Mouse (Mus musculus): ENCODE data around the gene Tmem211.

Gene Tmem211

GRCm38 (mm10) chr5:113280138-113280856 lies 53.6 kb downstream of the Tmem211 start:
- no peak for DNase-seq (ENCODE audit: low spot score)

GRCm38 (mm10) chr5:113281557-113281956 lies 54.8 kb downstream of the Tmem211 start:
- DNase-seq (ENCODE audit: low spot score), result no peak

GRCm38 (mm10) chr5:113283726-113284125 lies 57.0 kb downstream of the Tmem211 start:
- DNase-seq (ENCODE audit: low spot score), result no peak

- DNase-seq (ENCODE audit: low spot score), result no peak
Observed at GRCm38 (mm10) chr5:113285541-113285940, 58.8 kb downstream of the Tmem211 start.

- DNase-seq (ENCODE audit: low spot score), result no peak
Observed at GRCm38 (mm10) chr5:113286048-113286447, 59.3 kb downstream of the Tmem211 start.

- no peak for DNase-seq (ENCODE audit: low spot score)
Observed at GRCm38 (mm10) chr5:113286591-113287520, 60.1 kb downstream of the Tmem211 start.

GRCm38 (mm10) chr5:113287762-113288161 lies 61.1 kb downstream of the Tmem211 start:
- DNase-seq (ENCODE audit: low spot score), result no peak

- no peak for DNase-seq (ENCODE audit: low spot score)
Observed at GRCm38 (mm10) chr5:113288490-113288889, 61.8 kb downstream of the Tmem211 start.
